Mouse (Mus musculus) testis, adult 2 months (tissue): Measurements from ENCODE around the gene Pms2.

Experiments used
- CTCF ChIP-seq: fragments of 200-500 bp; IDR thresholded peaks from 2 replicates; pipeline ENCODE4 v1.5.1; 2012; ENCODE audit warnings: low read depth, mild to moderate bottlenecking, inconsistent platforms, low read length, moderate library complexity; ENCODE audit not compliant: control insufficient read depth, insufficient read depth, insufficient replicate concordance
- POLR2A ChIP-seq: fragments of 200-500 bp; IDR thresholded peaks from 2 replicates; pipeline ENCODE4 v1.6.1; 2012; ENCODE audit warnings: low read depth, mild to moderate bottlenecking, inconsistent platforms, low read length, moderate library complexity; ENCODE audit not compliant: control insufficient read depth

- TF ChIP-seq CTCF (no peak), POLR2A (no peak)
Measured at GRCm38 (mm10) chr5:143980858-143981257, 71.1 kb downstream of the Pms2 start.
